Mouse (Mus musculus) frontal cortex, postnatal 10 days (tissue): Measurements from ENCODE around the gene Ercc6l2.

Source experiments
- DNase-seq, 2 experiments: peaks; one replicate each; pipeline ENCODE4 v3.0.0; 2022; ENCODE audit warnings: low spot score in 2 of 2, mixed read lengths in 1 of 2

The Ercc6l2 gene

DNA sequence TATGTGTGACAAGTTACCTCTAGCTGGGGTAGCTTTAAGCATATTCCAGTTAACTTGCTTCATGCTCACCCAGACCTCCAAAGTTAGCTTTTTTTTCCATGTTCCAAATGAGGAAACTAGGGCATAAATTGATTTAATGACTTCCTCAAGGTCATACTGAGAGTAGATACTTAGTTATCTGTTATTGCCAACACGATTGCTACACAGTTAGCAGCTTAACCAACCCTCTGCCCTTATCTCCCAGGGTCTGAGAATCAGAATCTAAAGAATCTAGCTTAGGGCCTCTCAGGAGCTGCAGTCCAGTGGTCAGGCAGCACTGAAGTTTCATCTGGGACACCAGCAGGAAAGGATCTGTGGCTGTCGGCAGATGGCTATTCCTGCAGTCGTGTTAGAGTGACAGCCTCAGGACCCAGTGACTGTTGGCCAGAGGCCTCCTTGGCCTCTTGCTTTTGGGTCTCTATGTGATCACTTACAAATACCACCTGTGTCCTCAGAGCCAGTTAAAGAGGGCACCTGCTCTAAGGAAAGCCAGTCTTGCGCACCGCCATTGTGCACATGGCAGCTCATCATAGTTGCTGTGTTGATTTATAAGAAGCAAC lies 115.0 kb downstream of the Ercc6l2 start:
- no peak for DNase-seq

- no peak for DNase-seq
Observed at GRCm38 (mm10) chr13:63930525-63930924, 115.5 kb downstream of the Ercc6l2 start.

DNA sequence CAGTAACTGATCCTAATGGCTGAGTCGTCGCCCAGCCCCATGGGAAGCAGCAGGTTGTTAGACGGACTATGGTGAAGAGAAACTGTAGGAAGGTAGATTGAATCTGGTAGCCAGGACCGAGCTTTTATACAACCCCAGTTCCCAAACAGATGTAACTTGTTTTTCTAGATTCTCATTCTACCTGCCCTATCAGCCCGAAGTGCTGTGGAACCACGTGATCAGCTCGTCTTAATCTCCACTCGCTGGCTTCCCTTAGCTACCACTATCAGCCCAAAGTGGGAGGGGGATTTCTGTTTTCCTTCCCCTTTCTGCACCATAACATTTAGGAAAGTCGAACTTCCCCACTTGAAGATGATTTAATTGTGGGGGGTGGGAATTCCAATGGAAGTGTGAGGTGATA lies 121.3 kb downstream of the Ercc6l2 start:
- DNase-seq: no peak

GRCm38 (mm10) chr13:63940257-63940656 lies 125.2 kb downstream of the Ercc6l2 start:
- no peak for DNase-seq

- DNase-seq: no peak
Observed at GRCm38 (mm10) chr13:63941170-63941569, 126.1 kb downstream of the Ercc6l2 start.

- no peak for DNase-seq
Observed at GRCm38 (mm10) chr13:63943605-63944004, 128.6 kb downstream of the Ercc6l2 start.

DNA sequence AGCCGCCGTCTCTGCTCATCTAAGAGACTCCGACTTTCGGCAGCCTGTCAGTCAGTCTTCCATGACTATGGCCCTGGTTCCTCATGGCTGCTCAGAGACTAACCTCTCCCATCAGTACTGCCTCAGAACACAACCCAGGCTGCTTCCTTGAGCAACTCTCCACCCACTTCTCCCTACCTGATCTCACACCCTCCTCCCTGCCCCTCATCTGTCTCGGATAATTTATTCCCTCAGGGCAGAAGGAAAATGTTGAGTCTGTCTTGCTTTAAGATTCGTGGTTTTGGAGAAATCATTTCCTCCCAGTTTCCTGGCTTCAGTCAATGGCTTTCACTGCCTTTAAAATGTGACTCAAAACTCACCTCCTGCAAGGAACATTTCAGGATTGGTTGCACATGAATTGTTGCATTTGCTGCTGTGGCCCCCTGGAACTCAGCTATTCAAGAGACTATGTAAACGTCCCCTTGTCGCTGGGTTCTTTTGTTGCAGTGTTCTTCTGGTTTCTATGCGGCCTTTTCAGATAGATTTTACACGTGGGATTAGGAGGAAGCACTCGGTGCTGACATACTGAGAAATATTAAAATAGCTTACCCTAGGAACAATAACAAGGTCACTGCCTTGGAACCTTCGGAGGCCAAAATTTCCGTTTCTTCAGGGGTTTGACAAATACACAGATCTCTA lies 129.4 kb downstream of the Ercc6l2 start:
- no peak for DNase-seq
